Mouse (Mus musculus) ovary, adult 18-20 months (tissue): ENCODE results near the gene Clnk.
"Not testable (repeated sequence)": the region's sequence is repeated elsewhere in the genome, so short reads cannot be mapped to it uniquely, and the experiment has no call there.

Experiments used
- DNase-seq: peaks from one replicate; pipeline ENCODE4 v3.0.0; 2022; ENCODE audit warnings: low spot score, mixed read lengths

Gene Clnk

GRCm38 (mm10) chr5:38876622-38877021 is at the start of gene Clnk:
Clnk (minus strand) TSS chr5:38876812.
- DNase-seq, result no peak

- no peak for DNase-seq
Measured at GRCm38 (mm10) chr5:38905271-38905670, 28.7 kb upstream of the Clnk start.

- no peak for DNase-seq
Measured at GRCm38 (mm10) chr5:38904528-38905044, 28.0 kb upstream of the Clnk start.

GRCm38 (mm10) chr5:38902889-38903288 is 26.3 kb upstream of the Clnk start:
- DNase-seq, result no peak

- no peak for DNase-seq
Measured at GRCm38 (mm10) chr5:38899051-38899450, 22.4 kb upstream of the Clnk start.

GRCm38 (mm10) chr5:38888646-38889045 is 12.0 kb upstream of the Clnk start:
- DNase-seq, result no peak

- DNase-seq, result no peak
Measured at GRCm38 (mm10) chr5:38886623-38887275, 10.1 kb upstream of the Clnk start.

- not testable (repeated sequence) for DNase-seq
Measured at GRCm38 (mm10) chr5:38882635-38883034, 6.0 kb upstream of the Clnk start.

- peak; percentile 15 for DNase-seq
Measured at GRCm38 (mm10) chr5:38881728-38882620, 5.4 kb upstream of the Clnk start.

- DNase-seq, result peak; percentile 25
Measured at GRCm38 (mm10) chr5:38881416-38881727, 4.8 kb upstream of the Clnk start.

- peak; percentile 10 for DNase-seq
Measured at GRCm38 (mm10) chr5:38879989-38880706, 3.5 kb upstream of the Clnk start.

GRCm38 (mm10) chr5:38875403-38875802 is 1.2 kb downstream of the Clnk start:
- no peak for DNase-seq

- DNase-seq, result no peak
Measured at GRCm38 (mm10) chr5:38874931-38875330, 1.7 kb downstream of the Clnk start.

GRCm38 (mm10) chr5:38872906-38873305 is 3.7 kb downstream of the Clnk start:
- DNase-seq, result no peak

GRCm38 (mm10) chr5:38871591-38871990 is 5.0 kb downstream of the Clnk start:
- DNase-seq, result no peak

- DNase-seq, result no peak
Measured at GRCm38 (mm10) chr5:38870485-38870884, 6.1 kb downstream of the Clnk start.

GRCm38 (mm10) chr5:38869976-38870375 is 6.6 kb downstream of the Clnk start:
- DNase-seq, result no peak

GRCm38 (mm10) chr5:38864624-38865023 is 12.0 kb downstream of the Clnk start:
- DNase-seq, result no peak

GRCm38 (mm10) chr5:38863029-38863428 is 13.6 kb downstream of the Clnk start:
- DNase-seq, result no peak

- DNase-seq, result no peak
Measured at GRCm38 (mm10) chr5:38862288-38862985, 14.2 kb downstream of the Clnk start.

- no peak for DNase-seq
Measured at GRCm38 (mm10) chr5:38858015-38858721, 18.4 kb downstream of the Clnk start.
